Mouse (Mus musculus) hindbrain, embryonic 13.5 days (tissue): ENCODE data around the gene Parp6. TPM values are rescaled to one million over a fixed set of nuclear protein-coding genes. Genes with fewer than 3 reads are reported as not detected.

Source experiments
- ATAC-seq: fragments of 200-750 bp; cut with Nextera tagmentation; 2 replicates; pipeline ENCODE4 v1.8.0; 2017; ENCODE audit warnings: moderate TSS enrichment; ENCODE audit not compliant: low FRiP score
- H3K27ac ChIP-seq: fragments of 300-500 bp; sonication (generic); 2 replicates; pipeline ENCODE4 v1.5.1; 2015; ENCODE audit warnings: inconsistent platforms, mild to moderate bottlenecking, moderate library complexity
- H3K27me3 ChIP-seq: fragments of 300-500 bp; sonication (generic); 2 replicates; pipeline ENCODE4 v1.6.1; 2015; ENCODE audit warnings: mild to moderate bottlenecking, inconsistent platforms
- H3K36me3 ChIP-seq: fragments of 300-500 bp; sonication (generic); 2 replicates; pipeline ENCODE4 v1.6.1; 2015; ENCODE audit warnings: mild to moderate bottlenecking, inconsistent platforms
- H3K4me1 ChIP-seq: fragments of 300-500 bp; sonication (generic); replicated peaks from 2 replicates; pipeline ENCODE4 v1.6.1; 2015; ENCODE audit warnings: inconsistent platforms
- H3K4me2 ChIP-seq: fragments of 300-500 bp; sonication (generic); 2 replicates; pipeline ENCODE4 v1.6.1; 2015; ENCODE audit warnings: inconsistent platforms, mild to moderate bottlenecking, moderate library complexity
- H3K4me3 ChIP-seq: fragments of 300-500 bp; sonication (generic); 2 replicates; pipeline ENCODE4 v1.5.1; 2015; ENCODE audit warnings: mild to moderate bottlenecking, inconsistent platforms
- H3K9ac ChIP-seq: fragments of 300-500 bp; sonication (generic); 2 replicates; pipeline ENCODE4 v1.6.1; 2015; ENCODE audit warnings: mild to moderate bottlenecking, inconsistent platforms
- H3K9me3 ChIP-seq: fragments of 300-500 bp; sonication (generic); 2 replicates; pipeline ENCODE4 v1.6.1; 2016; ENCODE audit warnings: inconsistent platforms
- WGBS: fragments of 180-500 bp; shearing (Covaris S2); methylation state at CpG from one replicate; pipeline ENCODE4 v1.1.7; 2015; 5-methylcytosine and 5-hydroxymethylcytosine counted together
- polyA plus RNA-seq: library from polyadenylated mRNA; unstranded; fragments of >200 nt; fragmentation: Nextera tagmentation; extraction: Ambion mirVana; gene quantifications from 2 replicates; pipeline ENCODE4 v1.2.1, GENCODE M21; 2015

The Parp6 gene
- polyA plus RNA-seq, 1 experiment from 2014 or later, result 185 TPM

DNA sequence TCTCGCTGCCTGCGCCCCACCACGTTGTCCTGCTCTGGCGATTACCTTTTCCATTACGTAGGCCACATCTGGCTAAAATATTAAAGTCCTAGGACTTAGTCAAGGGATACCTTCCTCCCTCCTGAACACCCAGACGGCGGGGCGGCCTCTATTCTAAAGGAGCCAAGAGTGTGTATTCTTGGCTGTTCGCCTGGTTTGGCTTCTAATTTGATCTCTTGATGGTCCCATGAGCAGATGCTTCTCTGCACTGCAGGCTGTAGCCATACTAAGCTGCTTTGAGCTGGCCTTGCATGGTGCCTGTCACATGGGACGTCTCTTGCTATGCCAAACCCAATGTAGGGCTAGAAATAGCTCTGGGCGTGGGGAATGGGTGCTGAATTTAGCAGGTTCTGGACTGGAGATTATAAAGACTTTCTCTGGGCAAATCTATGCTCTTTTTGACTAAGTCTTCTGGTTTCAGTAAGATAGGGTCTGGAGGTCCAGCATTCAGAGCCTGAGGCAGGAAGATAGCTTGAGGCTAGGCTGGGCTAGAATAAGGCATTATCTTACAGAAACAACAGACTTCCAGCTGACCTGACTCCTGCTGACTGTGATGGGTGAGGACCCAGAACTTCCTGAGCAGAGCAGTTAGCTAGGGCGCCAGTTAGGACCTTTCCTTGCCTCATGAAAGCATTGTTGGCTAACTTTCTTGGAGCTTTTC, 55.3 kb downstream of the Parp6 start:
- no peak for ATAC-seq
- H3K4me3 ChIP-seq, result no peak overlapping the region

DNA sequence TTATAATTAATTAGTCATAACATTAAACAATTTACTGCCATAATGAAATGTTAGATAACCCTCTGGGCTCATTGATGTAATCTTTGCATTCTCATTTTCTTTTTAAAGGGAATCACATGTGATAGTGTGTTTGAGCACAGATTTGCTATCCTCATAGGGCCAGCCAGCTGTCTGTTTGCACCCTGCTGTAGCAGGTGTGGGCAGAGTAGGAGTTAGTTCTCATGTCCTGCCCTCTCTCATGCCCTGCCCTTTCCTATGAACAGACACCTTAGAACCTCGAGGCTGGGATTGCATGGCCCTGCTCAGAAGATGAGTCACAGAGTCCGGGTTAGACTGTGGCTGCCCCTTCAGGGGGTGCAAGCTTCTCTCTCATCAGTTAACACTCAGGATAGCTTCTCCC, 56.3 kb downstream of the Parp6 start:
- Histone ChIP-seq H3K27me3 (no peaks in the 10 kb centered on the region), H3K4me2 (no peak overlapping the region), H3K4me3 (no peak overlapping the region), H3K27ac (no peak overlapping the region), H3K36me3 (peaks cover 97% of the 10 kb centered on the region), H3K4me1 (no peaks in the 10 kb centered on the region), H3K9ac (no peak overlapping the region), H3K9me3 (no peaks in the 10 kb centered on the region)
- ATAC-seq, result no peak
- 78% methylated on average over 2 of the region's 2 CpGs for WGBS

More for the DNA sequence above, 55.3 kb downstream of the Parp6 start:
- Histone ChIP-seq H3K36me3 (peaks cover 97% of the 10 kb centered on the region), H3K9ac (no peak overlapping the region), H3K4me1 (no peaks in the 10 kb centered on the region; the same call in 1 of the 2 replicates), H3K27ac (no peak overlapping the region), H3K4me2 (no peak overlapping the region), H3K27me3 (no peaks in the 10 kb centered on the region), H3K9me3 (no peaks in the 10 kb centered on the region)
- 90% methylated on average over 12 of the region's 12 CpGs for WGBS

DNA sequence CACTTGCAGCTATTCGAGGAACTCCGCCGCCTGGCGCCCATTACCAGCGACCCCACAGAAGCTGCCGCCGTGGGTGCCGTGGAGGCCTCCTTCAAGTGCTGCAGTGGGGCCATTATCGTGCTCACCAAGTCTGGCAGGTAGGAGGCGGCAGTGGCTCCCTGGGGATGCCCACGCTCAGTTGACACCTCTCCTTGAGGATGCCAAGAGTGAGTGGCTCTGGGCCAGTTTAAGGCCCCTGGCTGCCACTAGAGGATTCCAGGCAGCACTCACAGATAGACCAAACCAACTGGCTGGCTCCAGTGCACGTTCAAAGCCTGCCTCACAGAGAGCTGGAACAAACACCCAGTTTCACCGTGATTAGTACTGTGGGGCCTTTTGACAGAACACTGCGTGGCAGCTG, 58.5 kb downstream of the Parp6 start:
- Histone ChIP-seq H3K27ac (no peak overlapping the region), H3K4me1 (peaks cover 12% of the 10 kb centered on the region), H3K36me3 (peaks cover 89% of the 10 kb centered on the region), H3K4me2 (no peak overlapping the region), H3K27me3 (peaks cover 2% of the 10 kb centered on the region), H3K9me3 (no peaks in the 10 kb centered on the region), H3K4me3 (no peak overlapping the region), H3K9ac (no peak overlapping the region)
- no peak for ATAC-seq
- WGBS, result 88% methylated on average over 14 of the region's 14 CpGs

DNA sequence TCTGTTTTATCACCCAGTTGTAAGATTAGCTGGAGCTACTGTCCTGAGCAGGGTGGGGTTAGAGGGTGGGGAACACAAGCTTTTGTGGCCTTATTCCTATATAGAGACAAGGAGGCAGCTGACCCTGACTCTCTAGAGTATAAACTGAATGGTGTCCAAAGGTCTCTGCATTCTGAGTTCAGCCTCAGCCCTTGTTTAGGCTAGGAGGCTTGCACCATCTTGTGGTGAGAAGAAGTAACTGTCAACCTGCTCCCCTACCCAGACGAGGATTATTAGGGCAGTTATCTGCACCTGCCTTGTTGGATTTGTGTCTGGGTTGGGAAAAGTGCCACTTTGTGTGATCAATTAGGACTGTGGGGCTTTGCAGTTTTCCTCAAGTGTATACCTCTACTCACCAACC, 61.2 kb downstream of the Parp6 start:
- no peak for ATAC-seq
- peaks cover 62% of the 10 kb centered on the region for H3K36me3 ChIP-seq
- WGBS, result 27% methylated on average over 1 of the region's 1 CpGs

DNA sequence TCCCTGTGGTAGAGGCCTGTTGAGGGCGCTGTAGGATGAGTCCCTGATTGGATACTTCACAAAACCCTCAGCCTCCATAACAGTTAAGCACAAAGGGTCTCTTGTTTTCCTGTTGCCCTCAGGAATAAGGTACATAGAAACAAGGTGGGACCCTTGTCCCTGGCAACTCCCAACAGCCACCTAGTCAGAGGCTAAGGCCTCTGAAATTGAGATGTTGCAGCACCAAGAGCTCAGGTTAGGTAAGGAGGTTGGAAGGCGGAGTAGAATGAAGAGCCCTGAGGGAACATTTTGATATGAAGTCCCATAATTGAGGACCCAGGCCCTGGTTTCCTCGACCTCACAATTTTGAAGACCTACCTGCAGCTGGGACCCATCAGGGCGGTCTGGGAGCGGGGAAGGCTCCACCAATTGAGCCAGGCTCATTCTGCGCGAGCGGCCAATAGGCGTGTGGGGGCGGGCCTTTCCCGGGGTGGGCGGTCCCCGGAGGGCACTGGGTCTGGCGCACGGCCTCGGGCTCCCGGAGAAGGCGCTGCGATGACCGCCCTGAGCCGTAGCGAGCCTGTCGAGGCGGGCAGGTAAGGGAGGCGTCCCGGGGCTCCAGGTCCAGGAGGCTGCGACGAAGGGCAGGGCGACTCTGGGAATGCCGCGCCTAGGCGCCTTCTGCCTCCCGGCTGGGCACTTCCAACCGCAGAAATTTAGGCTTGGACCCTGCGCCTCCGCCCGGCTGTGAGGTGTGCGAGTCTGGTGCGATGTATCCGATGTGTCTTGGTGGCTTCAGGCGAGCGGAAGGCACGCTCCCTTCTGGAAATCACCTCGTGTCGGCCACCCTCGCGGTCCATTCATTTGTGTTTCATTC, 62.8 kb downstream of the Parp6 start, which contains the start of gene Gramd2:
Gene Gramd2, plus strand, starts transcription at position 467 of the 856 bp plus-strand sequence.
- WGBS, result 1% methylated on average over 47 of the region's 47 CpGs
- H3K27ac ChIP-seq, result no peak within 1 kb of the TSS

More for the DNA sequence above, 61.2 kb downstream of the Parp6 start:
- Histone ChIP-seq H3K4me1 (peaks cover 15% of the 10 kb centered on the region), H3K9ac (no peak overlapping the region), H3K9me3 (no peaks in the 10 kb centered on the region), H3K27ac (no peak overlapping the region), H3K4me3 (no peak overlapping the region), H3K4me2 (no peak overlapping the region), H3K27me3 (peaks cover 17% of the 10 kb centered on the region)

DNA sequence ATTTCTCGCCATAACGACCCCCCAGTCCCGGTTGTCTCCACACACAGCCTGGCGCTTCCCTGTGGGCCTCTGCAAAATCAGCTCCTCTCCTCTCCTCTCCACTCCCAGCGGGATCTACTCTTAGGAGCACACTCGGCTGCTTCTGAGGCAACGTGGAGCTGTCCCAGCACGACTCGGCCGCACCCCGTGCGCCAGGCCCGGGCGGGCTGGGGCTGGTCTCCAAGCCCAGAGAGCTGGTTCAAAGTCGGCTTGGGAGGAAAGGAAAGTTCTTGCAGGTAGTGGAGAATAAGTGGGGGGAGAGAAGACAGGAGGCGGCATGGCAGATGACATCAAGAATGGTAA, 63.4 kb downstream of the Parp6 start:
- peaks cover 15% of the 10 kb centered on the region for H3K4me1 ChIP-seq
- peak overlapping the region; percentile 83 for H3K4me2 ChIP-seq
- peaks cover 17% of the 10 kb centered on the region for H3K27me3 ChIP-seq
- ATAC-seq, result peak; percentile 33
- H3K36me3 ChIP-seq, result peaks cover 41% of the 10 kb centered on the region
- no peaks in the 10 kb centered on the region for H3K9me3 ChIP-seq
- peak overlapping the region; percentile 52 for H3K4me3 ChIP-seq
- no peak overlapping the region for H3K27ac ChIP-seq
- 8% methylated on average over 16 of the region's 16 CpGs for WGBS
- H3K9ac ChIP-seq, result peak overlapping the region; percentile 76

More for the DNA sequence above, 62.8 kb downstream of the Parp6 start, which contains the start of gene Gramd2:
- H3K4me1 ChIP-seq, result peaks cover 15% of the 10 kb centered on the region
- ATAC-seq, result peak; percentile 96
- peaks cover 17% of the 10 kb centered on the region for H3K27me3 ChIP-seq
- H3K36me3 ChIP-seq, result peaks cover 47% of the 10 kb centered on the region
- H3K9ac ChIP-seq, result peak within 1 kb of the TSS; percentile 76
- H3K4me3 ChIP-seq, result peak within 1 kb of the TSS; percentile 52
- H3K4me2 ChIP-seq, result peak within 1 kb of the TSS; percentile 83
- no peaks in the 10 kb centered on the region for H3K9me3 ChIP-seq

DNA sequence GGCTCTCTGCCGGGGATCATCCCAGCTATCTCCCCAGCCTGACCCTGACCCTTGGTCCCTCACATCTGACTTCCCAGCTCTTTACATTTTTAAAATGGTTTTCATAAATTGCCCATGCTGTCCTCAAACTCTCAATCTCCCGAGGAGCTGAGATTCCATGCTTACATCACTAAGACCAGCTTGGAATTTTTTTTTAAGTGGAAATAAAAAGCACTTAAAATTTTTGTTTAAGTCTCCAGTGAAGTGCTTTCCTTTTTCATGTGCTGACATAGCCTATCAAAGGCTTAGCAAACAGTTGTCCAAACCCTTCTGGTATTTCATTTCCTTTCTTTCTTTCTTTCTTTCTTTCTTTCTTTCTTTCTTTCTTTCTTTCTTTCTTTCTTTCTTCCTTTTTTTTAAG, 66.9 kb downstream of the Parp6 start:
- Histone ChIP-seq H3K36me3 (peaks cover 7% of the 10 kb centered on the region; the same call in 1 of the 2 replicates), H3K4me2 (no peak overlapping the region), H3K9ac (no peak overlapping the region), H3K9me3 (no peaks in the 10 kb centered on the region), H3K4me1 (peaks cover 15% of the 10 kb centered on the region), H3K4me3 (no peak overlapping the region), H3K27me3 (peaks cover 17% of the 10 kb centered on the region), H3K27ac (no peak overlapping the region)
- ATAC-seq, result no peak
- WGBS, result 76% methylated on average over 2 of the region's 2 CpGs

DNA sequence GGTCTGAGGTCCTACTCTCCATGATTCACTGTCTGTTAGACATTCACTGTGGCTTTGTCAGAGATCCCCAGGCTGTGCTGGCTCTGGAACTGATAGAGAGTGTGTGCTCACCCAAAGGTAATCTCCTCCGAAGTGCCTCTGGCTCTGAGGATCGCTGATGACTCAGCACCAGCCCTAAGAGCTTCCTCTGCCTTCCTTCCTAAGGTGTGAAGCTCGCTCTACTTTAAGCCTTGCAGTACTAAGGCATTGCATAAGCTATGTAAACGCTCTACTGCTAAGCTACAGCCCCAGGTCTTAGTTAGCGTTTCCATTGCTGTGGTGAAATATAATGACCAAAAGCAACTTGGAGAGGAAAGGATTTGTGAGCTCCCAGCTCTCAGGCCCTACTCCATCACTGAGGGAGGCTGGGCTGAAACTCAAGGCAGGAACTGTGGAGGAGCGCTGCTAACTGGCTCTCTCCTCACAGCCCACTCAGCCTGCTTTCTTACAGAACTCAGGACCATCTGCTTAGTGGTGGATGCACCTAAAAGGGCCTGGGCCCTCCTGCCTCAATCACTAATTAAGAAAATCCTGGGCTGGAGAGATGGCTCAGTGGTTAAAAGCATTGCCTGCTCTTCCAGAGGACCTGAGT, 70.4 kb downstream of the Parp6 start:
- no peak overlapping the region for H3K4me3 ChIP-seq
- ATAC-seq, result no peak
- H3K36me3 ChIP-seq, result no peaks in the 10 kb centered on the region
- no peak overlapping the region for H3K27ac ChIP-seq
- no peaks in the 10 kb centered on the region for H3K9me3 ChIP-seq
- no peak overlapping the region for H3K4me2 ChIP-seq
- H3K27me3 ChIP-seq, result no peaks in the 10 kb centered on the region
- WGBS, result 47% methylated on average over 6 of the region's 6 CpGs
- no peak overlapping the region for H3K9ac ChIP-seq
- H3K4me1 ChIP-seq, result peaks cover 12% of the 10 kb centered on the region

DNA sequence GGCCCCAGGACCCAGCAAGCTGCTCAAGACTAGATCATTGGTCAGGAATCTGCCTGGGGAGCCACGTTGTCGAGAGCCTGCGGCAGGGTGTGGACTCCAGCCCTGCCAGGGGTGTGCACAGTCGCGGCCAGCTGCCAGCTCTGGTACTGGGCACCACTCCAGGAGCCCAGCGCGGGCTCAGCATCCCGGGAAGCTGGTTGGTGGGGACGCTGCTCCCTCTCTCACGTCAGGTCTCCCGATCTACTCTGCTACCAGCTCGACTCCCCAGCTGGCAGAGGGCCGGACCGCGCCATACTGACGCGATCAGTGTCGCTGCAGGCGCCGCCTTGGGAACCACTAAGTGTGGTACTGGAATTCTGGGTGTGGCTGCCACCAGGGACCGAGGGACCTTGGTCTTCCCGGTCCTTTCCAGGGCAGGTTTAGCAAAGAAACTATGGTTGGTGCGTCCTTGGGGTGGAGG, 74.6 kb downstream of the Parp6 start:
- Histone ChIP-seq H3K27me3 (no peaks in the 10 kb centered on the region), H3K9ac (peak overlapping the region; percentile 53), H3K4me3 (peak overlapping the region; percentile 35), H3K36me3 (no peaks in the 10 kb centered on the region), H3K27ac (no peak overlapping the region), H3K4me2 (peak overlapping the region; percentile 57), H3K4me1 (peaks cover 15% of the 10 kb centered on the region), H3K9me3 (no peaks in the 10 kb centered on the region)
- peak; percentile 86 for ATAC-seq
- 5% methylated on average over 23 of the region's 23 CpGs for WGBS

DNA sequence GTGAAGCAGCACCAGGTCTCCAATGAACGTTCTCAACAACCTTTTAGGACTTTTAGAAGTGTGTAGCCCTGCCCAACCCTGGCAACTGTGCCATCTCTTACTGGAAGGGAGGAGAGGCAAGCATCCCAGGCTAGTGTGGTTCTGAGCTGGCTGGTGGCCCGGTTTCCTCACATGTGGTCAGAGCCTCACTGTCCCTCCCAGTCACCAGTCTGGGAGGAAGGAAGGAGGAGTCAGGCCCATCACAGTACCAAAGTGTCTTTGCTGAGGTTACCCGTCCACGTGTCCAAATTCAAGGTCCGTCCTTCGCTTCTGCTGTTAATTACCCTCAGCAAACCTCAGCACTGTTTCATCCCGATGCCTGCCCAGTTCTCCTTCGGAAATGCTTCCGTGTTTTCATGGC, 75.1 kb downstream of the Parp6 start:
- Histone ChIP-seq H3K9me3 (no peaks in the 10 kb centered on the region), H3K27me3 (no peaks in the 10 kb centered on the region), H3K4me2 (peak overlapping the region; percentile 57), H3K27ac (no peak overlapping the region), H3K4me1 (peaks cover 15% of the 10 kb centered on the region), H3K36me3 (no peaks in the 10 kb centered on the region), H3K9ac (peak overlapping the region; percentile 53; the same call in 1 of the 2 replicates), H3K4me3 (peak overlapping the region; percentile 35)
- peak; percentile 82 for ATAC-seq
- 35% methylated on average over 9 of the region's 9 CpGs for WGBS

DNA sequence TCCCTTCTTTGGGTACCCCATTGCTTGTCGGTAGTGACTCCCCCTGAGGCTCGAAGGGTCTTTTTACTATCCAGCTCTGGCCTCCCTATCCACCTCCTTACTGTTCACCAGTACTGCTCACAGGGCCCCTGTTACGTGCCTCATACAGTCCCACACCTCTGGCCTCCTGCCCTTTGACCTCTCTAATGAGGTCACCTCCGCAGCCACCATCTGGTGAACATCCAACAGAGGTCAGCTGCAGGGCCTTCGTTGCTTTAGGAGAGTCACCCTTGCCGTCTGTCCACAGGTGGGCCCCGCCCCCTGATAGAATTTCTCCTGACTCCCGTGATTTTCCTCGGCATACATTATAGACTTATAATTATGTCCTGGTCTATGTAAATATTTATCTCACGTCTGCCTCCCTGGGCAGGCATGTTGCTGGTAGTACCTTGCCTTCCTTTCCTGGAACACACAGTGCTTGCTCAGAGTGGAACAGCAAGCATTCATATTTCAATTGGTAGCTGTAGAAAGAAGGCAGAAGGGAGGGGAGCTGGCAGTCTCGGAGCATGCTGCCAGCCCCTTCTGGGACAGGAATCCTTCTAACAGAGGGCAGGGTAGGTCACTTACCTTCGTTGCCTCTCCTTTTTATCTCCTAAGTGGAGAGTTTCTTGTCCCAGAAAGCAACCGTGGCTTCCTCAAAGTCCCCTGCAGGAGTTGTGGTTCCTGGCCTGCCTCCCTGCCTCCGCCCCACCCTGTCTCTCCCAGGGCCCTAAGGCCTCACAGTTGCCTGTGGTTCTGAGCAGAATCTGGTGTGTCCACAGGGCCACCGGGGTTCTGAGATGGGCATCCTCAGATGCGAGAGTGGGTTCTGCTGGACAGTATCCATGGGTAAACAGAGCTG, 77.7 kb downstream of the Parp6 start:
- Histone ChIP-seq H3K4me1 (peaks cover 15% of the 10 kb centered on the region), H3K4me2 (no peak overlapping the region), H3K36me3 (no peaks in the 10 kb centered on the region), H3K27ac (no peak overlapping the region), H3K4me3 (no peak overlapping the region), H3K9me3 (no peaks in the 10 kb centered on the region), H3K9ac (no peak overlapping the region), H3K27me3 (no peaks in the 10 kb centered on the region)
- no peak for ATAC-seq
- WGBS, result 58% methylated on average over 16 of the region's 16 CpGs
